Mouse (Mus musculus): ENCODE data around the gene Slco1a5. TPM values are rescaled to one million over a fixed set of nuclear protein-coding genes. Genes with fewer than 3 reads are reported as not detected.
"Not testable (repeated sequence)": the region's sequence is repeated elsewhere in the genome, so short reads cannot be mapped to it uniquely, and the experiment has no call there.

Gene Slco1a5
- total RNA-seq (2017): not detected in 2 replicates

GRCm38 (mm10) chr6:142322881-142323280, at the start of gene Slco1a5:
Gene Slco1a5 (minus strand): TSS chr6:142322981.
- no peak for ATAC-seq (ENCODE audit: extremely low read depth, insufficient number of reproducible peaks, low FRiP score, poor library complexity, severe bottlenecking)

GRCm38 (mm10) chr6:142369568-142369967, 46.8 kb upstream of the Slco1a5 start:
- ATAC-seq (ENCODE audit: extremely low read depth, insufficient number of reproducible peaks, low FRiP score, poor library complexity, severe bottlenecking): no peak

- no peak for ATAC-seq (ENCODE audit: extremely low read depth, insufficient number of reproducible peaks, low FRiP score, poor library complexity, severe bottlenecking)
Observed at GRCm38 (mm10) chr6:142367565-142367964, 44.8 kb upstream of the Slco1a5 start.

- ATAC-seq (ENCODE audit: extremely low read depth, insufficient number of reproducible peaks, low FRiP score, poor library complexity, severe bottlenecking): no peak
Observed at GRCm38 (mm10) chr6:142366473-142367018, 43.8 kb upstream of the Slco1a5 start.

GRCm38 (mm10) chr6:142365742-142366472, 43.1 kb upstream of the Slco1a5 start:
- ATAC-seq (ENCODE audit: extremely low read depth, insufficient number of reproducible peaks, low FRiP score, poor library complexity, severe bottlenecking): no peak

GRCm38 (mm10) chr6:142363019-142363576, 40.3 kb upstream of the Slco1a5 start:
- no peak for ATAC-seq (ENCODE audit: extremely low read depth, insufficient number of reproducible peaks, low FRiP score, poor library complexity, severe bottlenecking)

- ATAC-seq (ENCODE audit: extremely low read depth, insufficient number of reproducible peaks, low FRiP score, poor library complexity, severe bottlenecking): no peak
Observed at GRCm38 (mm10) chr6:142362036-142362435, 39.3 kb upstream of the Slco1a5 start.

GRCm38 (mm10) chr6:142357106-142357505, 34.3 kb upstream of the Slco1a5 start:
- ATAC-seq (ENCODE audit: extremely low read depth, insufficient number of reproducible peaks, low FRiP score, poor library complexity, severe bottlenecking): no peak

GRCm38 (mm10) chr6:142352099-142352498, 29.3 kb upstream of the Slco1a5 start:
- not testable (repeated sequence) for ATAC-seq (ENCODE audit: extremely low read depth, insufficient number of reproducible peaks, low FRiP score, poor library complexity, severe bottlenecking)

GRCm38 (mm10) chr6:142347431-142348385, 24.9 kb upstream of the Slco1a5 start:
- no peak for ATAC-seq (ENCODE audit: extremely low read depth, insufficient number of reproducible peaks, low FRiP score, poor library complexity, severe bottlenecking)

- no peak for ATAC-seq (ENCODE audit: extremely low read depth, insufficient number of reproducible peaks, low FRiP score, poor library complexity, severe bottlenecking)
Observed at GRCm38 (mm10) chr6:142346181-142347110, 23.7 kb upstream of the Slco1a5 start.

- peak; percentile 83 for ATAC-seq (ENCODE audit: extremely low read depth, insufficient number of reproducible peaks, low FRiP score, poor library complexity, severe bottlenecking)
Observed at GRCm38 (mm10) chr6:142345440-142346038, 22.8 kb upstream of the Slco1a5 start, which contains the start of gene Pyroxd1. Gene Pyroxd1 (plus strand): TSS chr6:142345654.

- ATAC-seq (ENCODE audit: extremely low read depth, insufficient number of reproducible peaks, low FRiP score, poor library complexity, severe bottlenecking): no peak
Observed at GRCm38 (mm10) chr6:142343561-142343960, 20.8 kb upstream of the Slco1a5 start.

- no peak for ATAC-seq (ENCODE audit: extremely low read depth, insufficient number of reproducible peaks, low FRiP score, poor library complexity, severe bottlenecking)
Observed at GRCm38 (mm10) chr6:142339576-142339975, 16.8 kb upstream of the Slco1a5 start.

- ATAC-seq (ENCODE audit: extremely low read depth, insufficient number of reproducible peaks, low FRiP score, poor library complexity, severe bottlenecking): no peak
Observed at GRCm38 (mm10) chr6:142338961-142339360, 16.2 kb upstream of the Slco1a5 start.

- ATAC-seq (ENCODE audit: extremely low read depth, insufficient number of reproducible peaks, low FRiP score, poor library complexity, severe bottlenecking): no peak
Observed at GRCm38 (mm10) chr6:142329201-142329600, 6.4 kb upstream of the Slco1a5 start.

- ATAC-seq (ENCODE audit: extremely low read depth, insufficient number of reproducible peaks, low FRiP score, poor library complexity, severe bottlenecking): no peak
Observed at GRCm38 (mm10) chr6:142326598-142326997, 3.8 kb upstream of the Slco1a5 start.

GRCm38 (mm10) chr6:142317106-142317505, 5.7 kb downstream of the Slco1a5 start:
- no peak for ATAC-seq (ENCODE audit: extremely low read depth, insufficient number of reproducible peaks, low FRiP score, poor library complexity, severe bottlenecking)
